Mouse (Mus musculus) cortical plate, adult 2 months (tissue): ENCODE data around the gene Ift43. TPM values are rescaled to one million over a fixed set of nuclear protein-coding genes. Genes with fewer than 3 reads are reported as not detected.
A peak's percentile ranks its signal among the peaks of the same experiment; 100 is the strongest.

Source experiments
- H3K27ac ChIP-seq: fragments of 200-500 bp; 2 replicates; pipeline ENCODE4 v1.5.1; 2012; ENCODE audit warnings: low read length, control low read depth, inconsistent platforms; ENCODE audit not compliant: insufficient read depth
- H3K4me1 ChIP-seq: fragments of 200-500 bp; 2 replicates; pipeline ENCODE4 v1.6.1; 2011; ENCODE audit warnings: low read length; ENCODE audit not compliant: control insufficient read depth, insufficient read depth
- H3K4me3 ChIP-seq: fragments of 200-500 bp; 2 replicates; pipeline ENCODE4 v1.5.1; 2011; ENCODE audit warnings: mild to moderate bottlenecking, low read length, control low read depth; ENCODE audit not compliant: insufficient read depth
- CTCF ChIP-seq: fragments of 200-500 bp; IDR thresholded peaks from 2 replicates; pipeline ENCODE4 v1.5.1; 2011; ENCODE audit warnings: mild to moderate bottlenecking, control low read depth, low read length; ENCODE audit not compliant: insufficient read depth; ENCODE audit errors: extremely low read depth
- POLR2A ChIP-seq: fragments of 200-500 bp; IDR thresholded peaks from 2 replicates; pipeline ENCODE4 v1.6.1; 2011; ENCODE audit warnings: mild to moderate bottlenecking, low read length, control low read depth; ENCODE audit not compliant: insufficient read depth; ENCODE audit errors: extremely low read depth
- polyA plus RNA-seq: library from polyadenylated mRNA; depleted of rRNA; stranded (reverse); fragments of >200 nt; gene quantifications from 2 replicates; pipeline ENCODE4 v1.2.3, GENCODE M21; 2012; rRNA removed

The Ift43 gene
- 22.1 and 26.2 TPM in 2 replicates for polyA plus RNA-seq

DNA sequence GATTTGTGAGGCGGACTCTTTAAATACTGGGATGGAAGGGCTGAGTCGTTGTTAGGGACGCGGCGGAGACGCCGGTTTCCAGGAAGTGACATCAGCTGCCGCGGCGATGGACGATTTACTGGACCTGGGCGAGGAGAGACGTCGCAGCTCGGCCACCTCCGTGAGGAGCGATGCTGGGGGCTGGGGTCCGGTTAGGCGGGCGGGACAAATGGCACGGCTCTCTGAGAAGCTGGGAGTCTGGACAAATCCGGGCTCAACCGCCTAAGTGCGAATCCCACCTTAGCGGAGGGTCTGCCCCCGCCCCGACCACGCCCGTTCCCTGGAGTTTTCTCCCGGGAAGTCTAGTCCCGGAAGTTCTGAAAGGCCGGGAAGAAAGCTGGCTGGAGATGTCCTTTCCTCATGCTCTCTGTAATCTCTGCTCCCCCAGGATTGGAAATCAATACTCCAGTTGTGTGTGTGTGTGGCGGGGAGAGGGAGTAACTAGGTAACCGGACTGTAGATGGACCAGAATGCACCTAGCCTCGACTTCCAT is at the start of gene Ift43:
Gene Ift43 (plus strand): TSS at position 61 of the 532 bp plus-strand sequence.
- peak within 1 kb of the TSS; percentile 82 for H3K4me3 ChIP-seq
- no peak within 1 kb of the TSS for H3K27ac ChIP-seq
- TF ChIP-seq CTCF (no peak), POLR2A (peak; percentile 78; the same call in 1 of the 2 replicates)
- peaks cover 5% of the 10 kb centered on the region; the same call in 1 of the 2 replicates for H3K4me1 ChIP-seq

DNA sequence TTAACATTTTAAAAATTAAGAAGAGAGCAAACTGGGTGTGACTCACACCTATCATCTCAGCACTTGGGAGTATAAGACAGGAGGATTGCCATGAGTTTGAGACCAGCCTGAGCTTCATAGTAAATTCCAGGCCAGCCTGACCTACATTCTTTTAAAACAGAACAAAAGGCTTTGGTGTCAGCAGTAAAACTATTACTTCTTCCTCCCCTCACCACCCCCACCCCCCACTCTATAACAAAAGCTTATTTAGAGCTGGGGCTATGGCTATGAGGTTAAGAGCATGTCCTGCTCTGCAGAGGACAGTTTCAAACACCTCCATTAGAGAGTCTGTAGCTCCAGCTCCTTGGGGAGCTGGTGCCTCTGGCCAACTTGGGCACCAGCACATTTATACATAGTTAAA is 46.8 kb upstream of the Ift43 start:
- TF ChIP-seq CTCF (no peak), POLR2A (no peak)
- Histone ChIP-seq H3K4me1 (no peaks in the 10 kb centered on the region), H3K27ac (no peak overlapping the region), H3K4me3 (no peak overlapping the region)

DNA sequence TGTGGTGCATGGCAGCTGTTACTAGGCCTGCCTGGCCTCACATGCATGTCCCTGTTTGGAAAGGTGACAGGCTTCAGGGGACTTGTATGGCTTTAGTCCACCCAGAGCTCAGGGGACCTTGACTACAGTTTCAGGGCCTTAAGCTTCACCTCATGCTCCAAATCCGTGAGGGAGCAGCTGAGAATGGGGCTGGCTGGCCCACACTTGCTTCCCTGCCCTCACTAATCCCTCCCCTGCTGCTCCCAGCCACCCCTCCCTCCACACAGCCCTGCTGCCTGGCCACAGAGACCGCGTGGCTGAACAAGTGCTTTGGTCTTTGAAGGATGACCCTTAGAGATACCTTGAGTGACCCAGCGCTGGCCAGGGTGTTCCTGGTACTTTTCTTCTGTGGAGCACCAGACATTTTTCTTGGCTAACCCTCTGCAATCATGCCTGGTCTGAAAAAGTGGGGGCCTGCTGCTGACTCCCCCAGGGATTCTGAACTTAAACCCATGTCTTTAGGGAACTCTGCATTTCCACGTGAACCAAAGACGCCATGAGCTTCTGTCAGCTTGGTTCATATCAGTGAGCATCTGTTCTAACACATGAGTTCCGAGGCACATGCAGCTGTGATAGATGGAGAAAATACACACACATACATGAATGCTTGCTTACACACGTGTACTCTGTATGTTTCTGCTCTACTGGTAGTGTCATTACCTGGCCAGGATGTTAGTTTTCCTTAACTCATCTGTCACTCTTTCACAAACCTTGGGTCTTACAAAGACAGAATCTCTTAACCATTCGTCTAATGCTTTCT is 45.8 kb upstream of the Ift43 start:
- Histone ChIP-seq H3K4me1 (no peaks in the 10 kb centered on the region), H3K27ac (no peak overlapping the region), H3K4me3 (no peak overlapping the region)
- TF ChIP-seq CTCF (no peak), POLR2A (no peak)

- TF ChIP-seq CTCF (no peak), POLR2A (no peak)
- Histone ChIP-seq H3K4me1 (no peaks in the 10 kb centered on the region), H3K27ac (no peak overlapping the region), H3K4me3 (no peak overlapping the region)
Observed at GRCm38 (mm10) chr12:86037235-86037921, 45.0 kb upstream of the Ift43 start.

GRCm38 (mm10) chr12:86039078-86039477 is 43.3 kb upstream of the Ift43 start:
- Histone ChIP-seq H3K4me1 (no peaks in the 10 kb centered on the region), H3K4me3 (no peak overlapping the region), H3K27ac (no peak overlapping the region)
- no peak for TF ChIP-seq CTCF
- no peak for TF ChIP-seq POLR2A

GRCm38 (mm10) chr12:86039751-86040150 is 42.6 kb upstream of the Ift43 start:
- no peak overlapping the region for H3K4me3 ChIP-seq
- H3K27ac ChIP-seq, result no peak overlapping the region
- TF ChIP-seq CTCF, result no peak
- no peak for TF ChIP-seq POLR2A
- no peaks in the 10 kb centered on the region for H3K4me1 ChIP-seq

DNA sequence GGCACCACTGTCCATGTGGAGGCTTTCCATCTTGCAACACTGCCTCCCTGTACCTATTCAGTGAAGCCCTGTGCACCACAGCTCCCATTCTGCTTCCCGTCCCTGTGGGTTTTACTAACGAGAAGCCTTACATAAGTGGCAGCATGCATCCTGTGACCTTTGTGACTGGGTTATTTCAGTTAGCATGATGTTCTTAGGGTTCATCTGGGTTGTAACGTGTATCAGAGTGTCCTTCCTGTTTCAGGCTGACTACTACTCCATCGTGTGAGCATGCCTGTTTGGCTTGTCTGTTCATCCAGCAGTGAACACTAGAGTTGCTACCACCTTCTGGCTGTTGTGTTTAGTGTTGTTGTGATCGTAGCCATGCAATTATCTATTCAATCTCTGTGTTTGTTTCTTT is 36.2 kb upstream of the Ift43 start:
- Histone ChIP-seq H3K4me1 (no peaks in the 10 kb centered on the region), H3K4me3 (no peak overlapping the region), H3K27ac (no peak overlapping the region)
- TF ChIP-seq CTCF, result no peak

DNA sequence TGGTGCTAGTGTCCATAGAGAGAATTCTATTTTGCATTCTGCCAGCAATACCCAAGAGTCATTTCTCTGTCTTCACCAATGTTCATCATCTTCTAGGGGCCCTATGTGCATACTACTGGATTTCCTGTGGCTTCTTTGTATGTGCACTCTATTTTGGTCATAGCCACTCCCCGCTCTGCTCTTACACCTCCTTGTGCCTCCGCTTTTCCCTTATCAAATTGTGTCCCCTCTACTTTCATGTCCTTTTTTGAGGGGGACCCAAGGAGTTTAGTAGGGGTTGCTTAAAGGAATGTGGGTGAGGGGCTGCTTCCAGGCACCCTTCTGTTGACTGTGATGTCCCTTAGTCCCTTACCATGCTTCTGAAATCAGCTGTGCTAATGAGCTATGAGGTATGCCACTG is 35.6 kb upstream of the Ift43 start:
- TF ChIP-seq CTCF, result no peak
- no peak for TF ChIP-seq POLR2A
- no peak overlapping the region for H3K27ac ChIP-seq

DNA sequence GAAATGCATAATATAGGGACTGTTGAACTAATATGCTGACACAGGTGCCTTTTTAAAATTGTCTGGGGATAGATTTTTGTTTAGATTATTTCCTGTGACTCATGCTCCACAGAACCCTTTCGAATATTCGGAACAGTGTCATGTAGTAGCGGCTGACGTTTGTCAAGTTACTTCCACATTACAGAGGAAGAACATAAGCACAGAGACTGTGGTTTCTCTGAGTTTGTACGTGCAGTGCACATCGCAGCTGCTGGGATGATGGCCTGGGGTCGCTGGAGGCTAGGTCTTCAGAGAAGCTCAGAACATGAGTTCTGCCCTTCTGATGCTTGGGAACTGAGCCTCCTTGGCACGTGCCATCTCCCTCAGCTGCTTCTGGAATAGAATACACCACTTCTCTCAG is 35.0 kb upstream of the Ift43 start:
- Histone ChIP-seq H3K4me3 (no peak overlapping the region), H3K27ac (no peak overlapping the region), H3K4me1 (no peaks in the 10 kb centered on the region)
- no peak for TF ChIP-seq POLR2A

More for the DNA sequence above, 35.6 kb upstream of the Ift43 start:
- Histone ChIP-seq H3K4me1 (no peaks in the 10 kb centered on the region), H3K4me3 (no peak overlapping the region)

- Histone ChIP-seq H3K4me1 (no peaks in the 10 kb centered on the region), H3K4me3 (no peak overlapping the region)
- TF ChIP-seq POLR2A, result no peak
- no peak for TF ChIP-seq CTCF
Observed at GRCm38 (mm10) chr12:86049813-86050212, 32.5 kb upstream of the Ift43 start.

DNA sequence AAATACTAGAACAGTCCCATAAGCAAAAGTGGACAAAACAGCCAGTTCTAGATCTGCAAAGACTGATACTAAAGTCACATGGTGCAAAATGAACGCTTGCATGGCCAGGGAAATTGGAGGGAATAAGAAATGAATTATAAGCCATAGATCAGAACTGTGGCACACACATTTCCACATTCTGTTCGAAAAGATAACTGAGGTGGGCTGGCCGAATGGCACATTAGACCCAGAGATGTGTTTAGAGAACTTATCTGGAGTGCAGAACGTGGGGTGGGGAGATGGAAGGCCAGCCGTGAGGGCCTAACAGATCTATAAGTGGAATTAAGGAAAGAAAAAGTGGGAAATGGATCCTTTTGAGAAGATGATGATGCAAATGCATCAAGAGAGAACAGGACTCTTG is 30.9 kb upstream of the Ift43 start:
- H3K4me1 ChIP-seq, result no peaks in the 10 kb centered on the region
- TF ChIP-seq POLR2A (no peak), CTCF (no peak)

More at GRCm38 (mm10) chr12:86049813-86050212, 32.5 kb upstream of the Ift43 start:
- no peak overlapping the region for H3K27ac ChIP-seq

More for the DNA sequence above, 30.9 kb upstream of the Ift43 start:
- Histone ChIP-seq H3K27ac (no peak overlapping the region), H3K4me3 (no peak overlapping the region)
